In the genomic region with DNA sequence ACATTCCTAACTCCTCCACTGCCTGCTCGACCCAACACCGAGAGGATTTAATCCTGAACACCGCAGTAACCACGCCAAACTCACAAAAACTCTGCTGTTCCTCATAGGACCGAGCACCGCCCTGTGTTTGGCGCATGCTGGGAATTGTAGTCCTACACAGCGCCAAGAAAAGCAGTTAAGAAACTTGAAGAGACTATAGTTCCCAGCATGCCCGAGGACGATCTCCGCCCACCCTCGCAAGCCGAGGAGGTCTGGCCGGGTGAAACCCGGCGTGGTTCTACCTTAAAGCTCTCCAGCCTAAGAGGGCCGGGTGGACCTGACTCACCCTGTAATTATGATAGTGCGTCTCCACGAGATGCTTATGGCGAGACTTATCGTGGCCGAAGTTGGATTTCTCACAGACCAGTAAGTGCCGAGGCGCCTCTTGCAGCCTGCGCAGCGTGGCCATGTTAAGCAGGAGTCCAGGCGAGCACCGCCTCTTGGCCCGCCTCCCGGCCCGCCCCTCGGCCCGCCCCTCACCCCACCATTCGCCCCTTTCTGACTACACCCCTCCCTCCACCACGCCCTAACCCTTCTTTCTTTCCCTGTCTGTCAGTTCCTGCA, we compare ENCODE assay signal across 8 mouse cellular contexts. TPM values are rescaled to one million over a fixed set of nuclear protein-coding genes. Genes with fewer than 3 reads are reported as not detected.
DNase-seq lines count a peak whose midpoint lies in the region; ATAC-seq and TF ChIP-seq lines count a peak whose summit lies in the region.

Gene Rpp40, minus strand, starts transcription at position 481 of the 603 bp plus-strand sequence.

- H3K4me1 ChIP-seq in forebrain, embryonic 10.5 days, result peaks cover 9% of the 10 kb centered on the region
- no peaks in the 10 kb centered on the region for H3K4me1 ChIP-seq in heart, embryonic 15.5 days (replicated peaks)
- H3K4me1 ChIP-seq in liver, embryonic 14.5 days (replicated peaks; ENCODE audit: control insufficient read depth in 2 of 2, insufficient read depth in 2 of 2, low read length in 1 of 2), result 0 out of 4 replicates have a peak, but pooled peaks cover 0 to 5% of the 10 kb centered on the region in 2 experiments
- H3K4me1 ChIP-seq in neural tube, embryonic 11.5 days (ENCODE audit: control insufficient read depth, insufficient read depth, low read length), result no peaks in the 10 kb centered on the region
- H3K4me1 ChIP-seq in stomach, postnatal 0 days (replicated peaks; ENCODE audit: control insufficient read depth, insufficient read depth), result no peaks in the 10 kb centered on the region

- TF ChIP-seq EP300 in liver, embryonic 14.5 days (IDR thresholded peaks at IDR 0.05; ENCODE audit: low read depth), result no peak
- TF ChIP-seq EP300 in stomach, postnatal 0 days (optimal IDR thresholded peaks at IDR 0.05), result no peak

- H3K27me3 ChIP-seq in forebrain, embryonic 10.5 days (ENCODE audit: poor library complexity, severe bottlenecking), result no peaks in the 10 kb centered on the region
- no peaks in the 10 kb centered on the region for H3K27me3 ChIP-seq in heart, embryonic 15.5 days
- no peaks in the 10 kb centered on the region for H3K27me3 ChIP-seq in liver, embryonic 14.5 days (ENCODE audit: control insufficient read depth, insufficient read depth, low read length)
- H3K27me3 ChIP-seq in neural tube, embryonic 11.5 days (ENCODE audit: control insufficient read depth, insufficient read depth, low read length), result no peaks in the 10 kb centered on the region
- H3K27me3 ChIP-seq in stomach, postnatal 0 days (ENCODE audit: control insufficient read depth, insufficient read depth, low read length), result no peaks in the 10 kb centered on the region

- H3K4me3 ChIP-seq in forebrain, embryonic 10.5 days, result peak within 1 kb of the TSS; percentile 65
- H3K4me3 ChIP-seq in heart, embryonic 15.5 days, result peak within 1 kb of the TSS; percentile 67
- H3K4me3 ChIP-seq in liver, embryonic 14.5 days (ENCODE audit: insufficient read depth in 1 of 2, low read depth in 2 of 2, low read length in 2 of 2), result peak within 1 kb of the TSS; percentile 65 to 99
- peak within 1 kb of the TSS; percentile 43 for H3K4me3 ChIP-seq in neural tube, embryonic 11.5 days (ENCODE audit: low read depth, low read length)
- peak within 1 kb of the TSS; percentile 66 for H3K4me3 ChIP-seq in stomach, postnatal 0 days (ENCODE audit: low read depth, low read length)

- WGBS in forebrain, embryonic 10.5 days, result under 1% methylated on average over 35 of the region's 35 CpGs
- 1% methylated on average over 35 of the region's 35 CpGs for WGBS in heart, embryonic 15.5 days
- WGBS in liver, embryonic 14.5 days (ENCODE audit: insufficient replicate concordance), result under 1% methylated on average over 35 of the region's 35 CpGs
- under 1% methylated on average over 35 of the region's 35 CpGs for WGBS in neural tube, embryonic 11.5 days
- under 1% methylated on average over 32 of the region's 35 CpGs for whole genome bisulfite sequencing in stomach, postnatal 0 days

- H3K9ac ChIP-seq in heart, embryonic 15.5 days, result peak within 1 kb of the TSS; percentile 66
- peak within 1 kb of the TSS; percentile 34 for H3K9ac ChIP-seq in liver, embryonic 14.5 days (replicated peaks)
- peak within 1 kb of the TSS; percentile 56 for H3K9ac ChIP-seq in neural tube, embryonic 11.5 days (ENCODE audit: low read length)
- peak within 1 kb of the TSS; percentile 52 for H3K9ac ChIP-seq in stomach, postnatal 0 days (ENCODE audit: low read length)

- ATAC-seq in heart, embryonic 15.5 days (replicated peaks; ENCODE audit: insufficient number of reproducible peaks, insufficient read depth, low FRiP score, low read depth), result peak; percentile 99
- peak; percentile 100 for ATAC-seq in liver, embryonic 14.5 days (ENCODE audit: insufficient read depth)
- peak; percentile 99 for ATAC-seq in neural tube, embryonic 11.5 days (ENCODE audit: insufficient read depth, low FRiP score, low TSS enrichment)
- peak; percentile 100 for ATAC-seq in stomach, postnatal 0 days (ENCODE audit: low FRiP score, low TSS enrichment)

- H3K27ac ChIP-seq in forebrain, embryonic 10.5 days, result peak within 1 kb of the TSS; percentile 83
- no peak within 1 kb of the TSS for H3K27ac ChIP-seq in heart, embryonic 15.5 days
- no peak within 1 kb of the TSS for H3K27ac ChIP-seq in liver, embryonic 14.5 days
- H3K27ac ChIP-seq in neural tube, embryonic 11.5 days (ENCODE audit: low read depth, low read length), result no peak within 1 kb of the TSS
- no peak within 1 kb of the TSS for H3K27ac ChIP-seq in stomach, postnatal 0 days (replicated peaks)

- H3K9me3 ChIP-seq in forebrain, embryonic 10.5 days, result no peaks in the 10 kb centered on the region
- H3K9me3 ChIP-seq in heart, embryonic 15.5 days (replicated peaks), result no peaks in the 10 kb centered on the region
- H3K9me3 ChIP-seq in liver, embryonic 14.5 days (ENCODE audit: control insufficient read depth, low read length), result no peaks in the 10 kb centered on the region
- no peaks in the 10 kb centered on the region for H3K9me3 ChIP-seq in neural tube, embryonic 11.5 days (ENCODE audit: control insufficient read depth, low read length)
- no peaks in the 10 kb centered on the region for H3K9me3 ChIP-seq in stomach, postnatal 0 days (ENCODE audit: control insufficient read depth, low read length)

- peak within 1 kb of the TSS; percentile 83 for H3K4me2 ChIP-seq in heart, embryonic 15.5 days
- peak within 1 kb of the TSS; percentile 72 for H3K4me2 ChIP-seq in liver, embryonic 14.5 days (ENCODE audit: low read depth)
- peak within 1 kb of the TSS; percentile 64 for H3K4me2 ChIP-seq in neural tube, embryonic 11.5 days (ENCODE audit: low read depth)
- peak within 1 kb of the TSS; percentile 70 for H3K4me2 ChIP-seq in stomach, postnatal 0 days (replicated peaks; ENCODE audit: low read depth)

- no peak for TF ChIP-seq CTCF in liver, embryonic 14.5 days (IDR thresholded peaks at IDR 0.05; ENCODE audit: low read depth)
- no peak for TF ChIP-seq CTCF in stomach, postnatal 0 days (IDR thresholded peaks at IDR 0.05; ENCODE audit: low read depth)

- DNase-seq in CD8-positive naive resting alpha-beta T cell, adult 2 months (ENCODE audit: low read depth in 2 of 2, low spot score in 2 of 2), result peak; percentile 79 to 86
- peak; percentile 86 for DNase-seq in c-Kit-positive CD71-negative TER-119-negative erythroid progenitor cells, embryonic 14.5 days (ENCODE audit: low read depth)
- DNase-seq in forebrain, embryonic 10.5 days (ENCODE audit: extremely low spot score, low spot score), result peak; percentile 91
- peak; percentile 91 to 95 for DNase-seq in kidney, postnatal 25 days
- peak; percentile 80 to 87 (median 83) for DNase-seq in liver, embryonic 14.5 days (ENCODE audit: low read depth in 3 of 3, low spot score in 3 of 3)
- peak; percentile 92 for DNase-seq in neural tube, embryonic 11.5 days (ENCODE audit: low spot score)
- peak; percentile 94 for DNase-seq in stomach, postnatal 0 days (ENCODE audit: low spot score)

- no peaks in the 10 kb centered on the region for H3K36me3 ChIP-seq in forebrain, embryonic 10.5 days (replicated peaks)
- no peaks in the 10 kb centered on the region for H3K36me3 ChIP-seq in heart, embryonic 15.5 days
- H3K36me3 ChIP-seq in liver, embryonic 14.5 days (replicated peaks; ENCODE audit: control insufficient read depth, insufficient read depth, low read depth), result no peaks in the 10 kb centered on the region
- H3K36me3 ChIP-seq in neural tube, embryonic 11.5 days (ENCODE audit: control insufficient read depth, insufficient read depth, low read length), result no peaks in the 10 kb centered on the region
- H3K36me3 ChIP-seq in stomach, postnatal 0 days (ENCODE audit: control insufficient read depth, insufficient read depth, low read length), result no peaks in the 10 kb centered on the region

RNA-seq across cellular contexts. Expression of gene Rpp40, which starts in this region (rescaled TPM):
- polyA plus RNA-seq in forebrain, embryonic 10.5 days (2016; fragmentation: Nextera tagmentation; extraction: Ambion mirVana), result 26.8 and 29.4 TPM in 2 replicates
- 8.5 and 8.6 TPM in 2 replicates for polyA plus RNA-seq in heart, embryonic 15.5 days (2015; fragmentation: Nextera tagmentation; extraction: Ambion mirVana)
- 2.5 and 4.3 TPM in 2 replicates for polyA plus RNA-seq in liver, embryonic 14.5 days (2012; rRNA removed)
- polyA plus RNA-seq in liver, embryonic 14.5 days (2014; fragmentation: Nextera tagmentation; extraction: Ambion mirVana), result 8.8 and 10.3 TPM in 2 replicates
- 17.7 and 26.7 TPM in 2 replicates for polyA plus RNA-seq in neural tube, embryonic 11.5 days (2014; fragmentation: Nextera tagmentation; extraction: Ambion mirVana)
- polyA plus RNA-seq in stomach, postnatal 0 days (2015; fragmentation: Nextera tagmentation; extraction: Ambion mirVana), result 13.3 and 13.4 TPM in 2 replicates
